Mouse (Mus musculus) brain, adult 2 months (tissue): ENCODE measurements around the gene Celf2.
"Not testable (repeated sequence)": the region's sequence is repeated elsewhere in the genome, so short reads cannot be mapped to it uniquely, and the experiment has no call there.

ENCODE experiments used
- DNase-seq: peaks from one replicate; pipeline ENCODE4 v3.0.0; 2011; ENCODE audit warnings: low read depth, low spot score

Gene Celf2

GRCm38 (mm10) chr2:7267166-7267565 lies 242.2 kb downstream of the Celf2 start:
- DNase-seq = no peak

GRCm38 (mm10) chr2:7262668-7263067 lies 246.7 kb downstream of the Celf2 start:
- DNase-seq = not testable (repeated sequence)

- DNase-seq = no peak
Measured at GRCm38 (mm10) chr2:7260186-7260585, 249.2 kb downstream of the Celf2 start.

GRCm38 (mm10) chr2:7259616-7260015 lies 249.7 kb downstream of the Celf2 start:
- DNase-seq = no peak

- peak; percentile 92 for DNase-seq
Measured at GRCm38 (mm10) chr2:7256023-7256422, 253.3 kb downstream of the Celf2 start.

- DNase-seq = peak; percentile 67
Measured at GRCm38 (mm10) chr2:7255386-7255785, 254.0 kb downstream of the Celf2 start.

GRCm38 (mm10) chr2:7250314-7250713 lies 259.0 kb downstream of the Celf2 start:
- DNase-seq = no peak

GRCm38 (mm10) chr2:7249002-7249401 lies 260.4 kb downstream of the Celf2 start:
- DNase-seq = no peak

GRCm38 (mm10) chr2:7245958-7246774 lies 263.2 kb downstream of the Celf2 start:
- no peak for DNase-seq

- DNase-seq = no peak
Measured at GRCm38 (mm10) chr2:7242139-7242538, 267.2 kb downstream of the Celf2 start.

- peak; percentile 66 for DNase-seq
Measured at GRCm38 (mm10) chr2:7241523-7241941, 267.8 kb downstream of the Celf2 start.

GRCm38 (mm10) chr2:7237283-7237682 lies 272.1 kb downstream of the Celf2 start:
- DNase-seq = no peak

GRCm38 (mm10) chr2:7236452-7236851 lies 272.9 kb downstream of the Celf2 start:
- DNase-seq = no peak

- DNase-seq = peak; percentile 84
Measured at GRCm38 (mm10) chr2:7235059-7235741, 274.2 kb downstream of the Celf2 start.

GRCm38 (mm10) chr2:7234587-7234986 lies 274.8 kb downstream of the Celf2 start:
- DNase-seq = peak; percentile 87

GRCm38 (mm10) chr2:7233411-7233810 lies 276.0 kb downstream of the Celf2 start:
- DNase-seq = peak; percentile 80

GRCm38 (mm10) chr2:7226785-7227184 lies 282.6 kb downstream of the Celf2 start:
- DNase-seq = peak; percentile 77

- DNase-seq = no peak
Measured at GRCm38 (mm10) chr2:7224346-7225071, 284.9 kb downstream of the Celf2 start.

- DNase-seq = peak; percentile 58
Measured at GRCm38 (mm10) chr2:7223538-7223937, 285.8 kb downstream of the Celf2 start.

- no peak for DNase-seq
Measured at GRCm38 (mm10) chr2:7222886-7223285, 286.5 kb downstream of the Celf2 start.

GRCm38 (mm10) chr2:7221856-7222255 lies 287.5 kb downstream of the Celf2 start:
- DNase-seq = no peak

GRCm38 (mm10) chr2:7218101-7218500 lies 291.3 kb downstream of the Celf2 start:
- no peak for DNase-seq
